Mouse (Mus musculus) left cerebral cortex, adult 11 months (tissue): ENCODE results near the gene Pin4.
"Not testable (repeated sequence)": the region's sequence is repeated elsewhere in the genome, so short reads cannot be mapped to it uniquely, and the experiment has no call there.

Source experiments
- DNase-seq: peaks from one replicate; pipeline ENCODE4 v3.0.0; 2022; ENCODE audit warnings: low spot score

Gene Pin4

GRCm38 (mm10) chrX:102119042-102119864 lies at the start of gene Pin4:
Gene Pin4 (plus strand): TSS chrX:102119447.
- DNase-seq: peak; percentile 96

- peak; percentile 59 for DNase-seq
Measured at GRCm38 (mm10) chrX:102070591-102071471, 48.4 kb upstream of the Pin4 start, which contains the start of gene Rtl5. Gene Rtl5 (minus strand): TSS chrX:102071304.

- no peak for DNase-seq
Measured at GRCm38 (mm10) chrX:102071517-102071916, 47.7 kb upstream of the Pin4 start.

GRCm38 (mm10) chrX:102073605-102074325 lies 45.5 kb upstream of the Pin4 start:
- DNase-seq: no peak

GRCm38 (mm10) chrX:102074435-102074834 lies 44.8 kb upstream of the Pin4 start:
- no peak for DNase-seq

GRCm38 (mm10) chrX:102075158-102075557 lies 44.1 kb upstream of the Pin4 start:
- DNase-seq: no peak

GRCm38 (mm10) chrX:102076886-102077765 lies 42.1 kb upstream of the Pin4 start:
- no peak for DNase-seq

- no peak for DNase-seq
Measured at GRCm38 (mm10) chrX:102081076-102081475, 38.2 kb upstream of the Pin4 start.

- no peak for DNase-seq
Measured at GRCm38 (mm10) chrX:102081573-102082279, 37.5 kb upstream of the Pin4 start.

GRCm38 (mm10) chrX:102082340-102082739 lies 36.9 kb upstream of the Pin4 start:
- DNase-seq: no peak

GRCm38 (mm10) chrX:102085798-102086443 lies 33.3 kb upstream of the Pin4 start:
- no peak for DNase-seq

GRCm38 (mm10) chrX:102090605-102091004 lies 28.6 kb upstream of the Pin4 start:
- DNase-seq: no peak

- DNase-seq: no peak
Measured at GRCm38 (mm10) chrX:102094381-102094904, 24.8 kb upstream of the Pin4 start.

- no peak for DNase-seq
Measured at GRCm38 (mm10) chrX:102101886-102102285, 17.4 kb upstream of the Pin4 start.

- not testable (repeated sequence) for DNase-seq
Measured at GRCm38 (mm10) chrX:102103830-102104229, 15.4 kb upstream of the Pin4 start.

GRCm38 (mm10) chrX:102109349-102109748 lies 9.9 kb upstream of the Pin4 start:
- not testable (repeated sequence) for DNase-seq

GRCm38 (mm10) chrX:102115676-102116075 lies 3.6 kb upstream of the Pin4 start:
- DNase-seq: peak; percentile 17

GRCm38 (mm10) chrX:102121321-102121720 lies 2.1 kb downstream of the Pin4 start:
- no peak for DNase-seq

- no peak for DNase-seq
Measured at GRCm38 (mm10) chrX:102141157-102141556, 21.9 kb downstream of the Pin4 start.
